Mouse (Mus musculus): Measurements from ENCODE around the gene Nup107. TPM values are rescaled to one million over a fixed set of nuclear protein-coding genes. Genes with fewer than 3 reads are reported as not detected.

Gene Nup107
- total and polyA plus RNA-seq, 3 experiments, result 80.2 to 91.6 TPM; not detected in 1

GRCm38 (mm10) chr10:117752304-117752821 is 40.1 kb downstream of the Nup107 start:
- Histone ChIP-seq H3K36me3 (ENCODE audit: control insufficient read depth in 1 of 2, insufficient read depth in 2 of 2, low read length in 2 of 2) (peaks cover 0 to 32% of the 10 kb centered on the region in 2 experiments; a peak in 2 of 4 replicates), H3K27ac (ENCODE audit: control insufficient read depth, low read depth, low read length) (no peak overlapping the region), H3K27me3 (ENCODE audit: control insufficient read depth in 1 of 2, insufficient read depth in 2 of 2, low read length in 2 of 2) (no peaks in the 10 kb centered on the region), H3K4me3 (ENCODE audit: control insufficient read depth in 1 of 2, insufficient read depth in 1 of 2, low read depth in 2 of 2, low read length in 2 of 2) (no peak overlapping the region), H3K9me3 (replicated peaks; ENCODE audit: insufficient read depth, low read length) (no peaks in the 10 kb centered on the region), H3K4me1 (ENCODE audit: control insufficient read depth in 1 of 2, insufficient read depth in 2 of 2, low read length in 2 of 2) (no peaks in the 10 kb centered on the region), H3K9ac (ENCODE audit: control insufficient read depth, low read depth, low read length, poor library complexity, severe bottlenecking) (no peak overlapping the region), H3K79me2 (ENCODE audit: control insufficient read depth, insufficient read depth, low read length, poor library complexity) (no peaks in the 10 kb centered on the region)
- no peak for DNase-seq (ENCODE audit: low read depth, low spot score)
- no peak for TF ChIP-seq NRF1 (IDR thresholded peaks at IDR 0.05; ENCODE audit: insufficient read depth, low read depth, low read length, poor library complexity, severe bottlenecking)
- TF ChIP-seq TCF12 (IDR thresholded peaks at IDR 0.05; ENCODE audit: low read depth, low read length), result no peak
- no peak for TF ChIP-seq MYC (IDR thresholded peaks at IDR 0.05; ENCODE audit: low read depth, low read length)
- no peak for TF ChIP-seq RCOR1 (IDR thresholded peaks at IDR 0.05; ENCODE audit: low read depth, low read length)
- no peak for TF ChIP-seq CHD1 (IDR thresholded peaks at IDR 0.05; ENCODE audit: low read depth, low read length)
- TF ChIP-seq SIN3A (IDR thresholded peaks at IDR 0.05; ENCODE audit: low read length), result no peak
- no peak for TF ChIP-seq MAZ (IDR thresholded peaks at IDR 0.05; ENCODE audit: low read depth, low read length)
- TF ChIP-seq ZMIZ1 (IDR thresholded peaks at IDR 0.05; ENCODE audit: low read depth, low read length), result no peak
- TF ChIP-seq NELFE (IDR thresholded peaks at IDR 0.05; ENCODE audit: low read depth, low read length), result no peak
- no peak for TF ChIP-seq HCFC1 (IDR thresholded peaks at IDR 0.05; ENCODE audit: low read depth, low read length)
- TF ChIP-seq POLR2AphosphoS2 (IDR thresholded peaks at IDR 0.05; ENCODE audit: low read length), result no peak

GRCm38 (mm10) chr10:117751744-117752143 is 40.8 kb downstream of the Nup107 start:
- no peaks in the 10 kb centered on the region for H3K79me2 ChIP-seq (ENCODE audit: control insufficient read depth, insufficient read depth, low read length, poor library complexity)
- TF ChIP-seq MAFK (IDR thresholded peaks at IDR 0.05; ENCODE audit: borderline replicate concordance, low read depth, low read length), result no peak
- no peak for TF ChIP-seq KAT2A (conservative IDR thresholded peaks at IDR 0.05; ENCODE audit: low read depth, low read length)
- TF ChIP-seq CHD2 (IDR thresholded peaks at IDR 0.05; ENCODE audit: low read length), result no peak
- no peak for TF ChIP-seq ZMIZ1 (IDR thresholded peaks at IDR 0.05; ENCODE audit: low read depth, low read length)
- no peak for TF ChIP-seq TAL1 (IDR thresholded peaks at IDR 0.05; ENCODE audit: low read length)
- TF ChIP-seq POLR2A (IDR thresholded peaks at IDR 0.05; ENCODE audit: control insufficient read depth in 1 of 2, insufficient read depth in 1 of 2, low read depth in 1 of 2, low read length in 2 of 2, poor library complexity in 1 of 2), result no peak
- no peak for TF ChIP-seq BHLHE40 (IDR thresholded peaks at IDR 0.05; ENCODE audit: borderline replicate concordance, low read depth, low read length)
- TF ChIP-seq TCF12 (IDR thresholded peaks at IDR 0.05; ENCODE audit: low read depth, low read length), result no peak
- no peak for TF ChIP-seq ZNF384 (IDR thresholded peaks at IDR 0.05; ENCODE audit: low read depth, low read length)
- no peak for TF ChIP-seq MYB (IDR thresholded peaks at IDR 0.05; ENCODE audit: low read depth, low read length)
- no peak for TF ChIP-seq E2F4 (IDR thresholded peaks at IDR 0.05; ENCODE audit: borderline replicate concordance, low read depth, low read length)
- TF ChIP-seq CHD1 (IDR thresholded peaks at IDR 0.05; ENCODE audit: low read depth, low read length), result no peak
- no peak for TF ChIP-seq ZKSCAN1 (IDR thresholded peaks at IDR 0.05; ENCODE audit: low read depth, low read length)
- TF ChIP-seq MAZ (IDR thresholded peaks at IDR 0.05; ENCODE audit: low read depth, low read length), result no peak
- no peak for TF ChIP-seq SMC3 (IDR thresholded peaks at IDR 0.05; ENCODE audit: low read depth, low read length)
- TF ChIP-seq CTCF (IDR thresholded peaks at IDR 0.05 in 2 of 3, conservative IDR thresholded peaks at IDR 0.05 in 1 of 3; ENCODE audit: control insufficient read depth in 1 of 3, insufficient read depth in 1 of 3, low read depth in 2 of 3, low read length in 3 of 3, poor library complexity in 1 of 3, severe bottlenecking in 1 of 3), result no peak
- no peak for TF ChIP-seq POLR2AphosphoS5 (IDR thresholded peaks at IDR 0.05; ENCODE audit: borderline replicate concordance, low read depth, low read length)

More at GRCm38 (mm10) chr10:117751744-117752143, 40.8 kb downstream of the Nup107 start:
- no peak overlapping the region for H3K27ac ChIP-seq (ENCODE audit: control insufficient read depth, low read depth, low read length)
- no peaks in the 10 kb centered on the region for H3K4me1 ChIP-seq (ENCODE audit: control insufficient read depth in 1 of 2, insufficient read depth in 2 of 2, low read length in 2 of 2)
- H3K27me3 ChIP-seq (ENCODE audit: control insufficient read depth in 1 of 2, insufficient read depth in 2 of 2, low read length in 2 of 2), result no peaks in the 10 kb centered on the region
- no peak for DNase-seq (ENCODE audit: low read depth, low spot score)
- no peak overlapping the region for H3K9ac ChIP-seq (ENCODE audit: control insufficient read depth, low read depth, low read length, poor library complexity, severe bottlenecking)
- H3K4me3 ChIP-seq (ENCODE audit: control insufficient read depth in 1 of 2, insufficient read depth in 1 of 2, low read depth in 2 of 2, low read length in 2 of 2), result no peak overlapping the region
- H3K9me3 ChIP-seq (replicated peaks; ENCODE audit: insufficient read depth, low read length), result no peaks in the 10 kb centered on the region
- H3K36me3 ChIP-seq (ENCODE audit: control insufficient read depth in 1 of 2, insufficient read depth in 2 of 2, low read length in 2 of 2), result peaks cover 3 to 30% of the 10 kb centered on the region in 2 experiments; a peak in 3 of 4 replicates
